Mouse (Mus musculus): ENCODE results near the gene Dnaaf2. TPM values are rescaled to one million over a fixed set of nuclear protein-coding genes. Genes with fewer than 3 reads are reported as not detected.

Gene Dnaaf2
- polyA plus RNA-seq, 1 experiment from 2014 or later = 11.5 TPM

DNA sequence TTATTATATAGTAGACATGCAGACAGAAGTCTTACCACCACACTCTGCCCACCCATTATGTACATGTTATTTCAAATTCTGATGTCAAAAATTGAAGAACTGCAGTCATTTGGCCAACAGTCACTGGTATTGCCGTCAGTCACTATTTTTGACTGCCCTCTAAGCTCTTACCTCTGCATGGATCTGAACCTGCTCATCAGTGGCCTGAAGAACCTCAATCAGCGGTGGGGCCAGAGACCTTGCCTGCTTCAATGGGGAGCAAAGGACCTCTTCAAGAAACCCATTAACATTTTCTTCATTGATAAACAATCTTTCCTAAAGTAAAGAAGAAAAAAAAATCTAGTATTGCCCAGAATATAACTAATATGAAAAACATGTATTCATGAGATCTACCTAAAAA is 5.6 kb downstream of the Dnaaf2 start:
- 98% methylated on average over 2 of the region's 2 CpGs for WGBS
- Histone ChIP-seq H3K4me3 (ENCODE audit: low read depth, low read length) (no peak overlapping the region), H3K4me1 (ENCODE audit: control insufficient read depth, insufficient read depth, low read length) (no peaks in the 10 kb centered on the region), H3K4me2 (ENCODE audit: low read depth, low read length) (no peak overlapping the region), H3K9me3 (replicated peaks; ENCODE audit: control insufficient read depth, low read length) (no peaks in the 10 kb centered on the region), H3K27me3 (ENCODE audit: control insufficient read depth, insufficient read depth, low read length) (no peaks in the 10 kb centered on the region), H3K27ac (replicated peaks; ENCODE audit: low read depth, low read length) (no peak overlapping the region), H3K36me3 (replicated peaks; ENCODE audit: control insufficient read depth, insufficient read depth, low read depth, low read length) (no peaks in the 10 kb centered on the region), H3K9ac (replicated peaks; ENCODE audit: low read length) (no peak overlapping the region)
- ATAC-seq (replicated peaks; ENCODE audit: insufficient number of reproducible peaks, low FRiP score, low TSS enrichment, low read depth) (no peak), DNase-seq (ENCODE audit: low spot score) (no peak)

DNA sequence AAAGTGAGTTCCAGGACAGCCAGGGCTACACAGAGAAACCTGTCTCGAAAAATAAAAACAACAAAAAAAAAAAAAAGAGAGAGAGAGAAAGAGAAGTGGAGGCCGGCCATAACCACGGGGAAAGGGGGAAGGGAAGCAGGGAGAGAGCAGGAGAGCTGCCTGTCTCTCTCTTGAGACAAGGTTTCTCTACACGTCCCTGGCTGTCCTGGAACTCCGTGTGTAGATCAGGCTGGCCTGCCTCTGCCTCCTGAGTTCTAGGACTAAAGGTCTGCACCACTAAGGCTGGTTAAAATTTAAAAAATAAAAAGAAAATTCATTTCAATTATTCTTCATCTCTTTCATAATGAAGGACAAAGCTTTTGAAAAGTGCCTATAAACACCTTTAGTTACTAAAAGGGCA is 6.8 kb downstream of the Dnaaf2 start:
- 92% methylated on average over 5 of the region's 5 CpGs for WGBS
- Histone ChIP-seq H3K4me2 (ENCODE audit: low read depth, low read length) (no peak overlapping the region), H3K27me3 (ENCODE audit: control insufficient read depth, insufficient read depth, low read length) (no peaks in the 10 kb centered on the region), H3K27ac (replicated peaks; ENCODE audit: low read depth, low read length) (no peak overlapping the region), H3K4me1 (ENCODE audit: control insufficient read depth, insufficient read depth, low read length) (no peaks in the 10 kb centered on the region), H3K4me3 (ENCODE audit: low read depth, low read length) (no peak overlapping the region), H3K9ac (replicated peaks; ENCODE audit: low read length) (no peak overlapping the region), H3K9me3 (replicated peaks; ENCODE audit: control insufficient read depth, low read length) (no peaks in the 10 kb centered on the region), H3K36me3 (replicated peaks; ENCODE audit: control insufficient read depth, insufficient read depth, low read depth, low read length) (no peaks in the 10 kb centered on the region)
- no peak for ATAC-seq (replicated peaks; ENCODE audit: insufficient number of reproducible peaks, low FRiP score, low TSS enrichment, low read depth)
- DNase-seq (ENCODE audit: low spot score) = no peak

DNA sequence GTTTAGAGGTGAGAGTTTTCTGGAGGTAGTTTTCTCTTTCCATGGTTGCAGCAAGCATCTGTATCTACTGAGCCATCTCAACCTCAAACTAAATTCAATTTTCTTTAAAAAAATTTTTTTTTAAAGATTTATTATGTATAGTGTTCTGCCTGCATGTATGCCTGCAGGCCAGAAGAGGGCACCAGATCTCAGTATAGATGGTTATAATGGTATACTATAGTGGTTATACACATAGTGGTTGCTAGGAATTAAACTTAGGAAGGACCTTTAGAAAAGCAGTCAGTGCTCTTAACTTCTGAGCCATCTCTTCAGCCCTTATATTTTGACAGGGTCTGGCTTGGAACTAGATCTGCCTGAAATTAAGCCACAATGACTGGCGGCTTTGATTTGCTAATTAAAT is 7.7 kb downstream of the Dnaaf2 start:
- no peak for DNase-seq (ENCODE audit: low spot score)
- H3K36me3 ChIP-seq (replicated peaks; ENCODE audit: control insufficient read depth, insufficient read depth, low read depth, low read length) = no peaks in the 10 kb centered on the region
- no peak overlapping the region for H3K4me3 ChIP-seq (ENCODE audit: low read depth, low read length)

DNA sequence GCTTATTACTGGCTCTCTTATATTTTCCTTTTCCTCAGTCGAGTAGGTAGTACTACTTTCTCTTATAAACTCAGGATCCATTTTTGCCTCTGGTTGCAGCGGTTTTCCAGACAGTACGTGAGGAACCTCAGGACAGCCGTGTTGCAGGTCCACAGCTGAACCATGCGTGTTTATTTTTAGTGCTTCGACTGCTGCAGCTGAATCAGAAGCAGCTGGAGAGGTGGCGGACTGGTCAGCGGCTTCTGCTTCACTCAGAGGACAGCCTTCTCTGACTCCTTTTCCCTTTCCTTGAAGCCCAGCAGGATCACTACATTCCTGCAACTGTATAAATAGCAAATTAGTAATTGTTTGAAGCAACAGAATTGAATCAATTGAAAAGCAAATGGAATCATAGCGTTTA is 8.2 kb downstream of the Dnaaf2 start:
- no peaks in the 10 kb centered on the region for H3K27me3 ChIP-seq (ENCODE audit: control insufficient read depth, insufficient read depth, low read length)
- no peak overlapping the region for H3K27ac ChIP-seq (replicated peaks; ENCODE audit: low read depth, low read length)
- no peak for ATAC-seq (replicated peaks; ENCODE audit: insufficient number of reproducible peaks, low FRiP score, low TSS enrichment, low read depth)
- no peak overlapping the region for H3K4me2 ChIP-seq (ENCODE audit: low read depth, low read length)
- H3K36me3 ChIP-seq (replicated peaks; ENCODE audit: control insufficient read depth, insufficient read depth, low read depth, low read length) = no peaks in the 10 kb centered on the region
- H3K9me3 ChIP-seq (replicated peaks; ENCODE audit: control insufficient read depth, low read length) = no peaks in the 10 kb centered on the region
- H3K4me1 ChIP-seq (ENCODE audit: control insufficient read depth, insufficient read depth, low read length) = no peaks in the 10 kb centered on the region
- DNase-seq (ENCODE audit: low spot score) = no peak
- WGBS = 85% methylated on average over 9 of the region's 9 CpGs
- no peak overlapping the region for H3K9ac ChIP-seq (replicated peaks; ENCODE audit: low read length)
- H3K4me3 ChIP-seq (ENCODE audit: low read depth, low read length) = no peak overlapping the region

More for the DNA sequence above, 7.7 kb downstream of the Dnaaf2 start:
- Histone ChIP-seq H3K9me3 (replicated peaks; ENCODE audit: control insufficient read depth, low read length) (no peaks in the 10 kb centered on the region), H3K4me2 (ENCODE audit: low read depth, low read length) (no peak overlapping the region), H3K27me3 (ENCODE audit: control insufficient read depth, insufficient read depth, low read length) (no peaks in the 10 kb centered on the region), H3K4me1 (ENCODE audit: control insufficient read depth, insufficient read depth, low read length) (no peaks in the 10 kb centered on the region), H3K9ac (replicated peaks; ENCODE audit: low read length) (no peak overlapping the region), H3K27ac (replicated peaks; ENCODE audit: low read depth, low read length) (no peak overlapping the region)
- ATAC-seq (replicated peaks; ENCODE audit: insufficient number of reproducible peaks, low FRiP score, low TSS enrichment, low read depth) = no peak
- 94% methylated on average over 1 of the region's 1 CpGs for WGBS

DNA sequence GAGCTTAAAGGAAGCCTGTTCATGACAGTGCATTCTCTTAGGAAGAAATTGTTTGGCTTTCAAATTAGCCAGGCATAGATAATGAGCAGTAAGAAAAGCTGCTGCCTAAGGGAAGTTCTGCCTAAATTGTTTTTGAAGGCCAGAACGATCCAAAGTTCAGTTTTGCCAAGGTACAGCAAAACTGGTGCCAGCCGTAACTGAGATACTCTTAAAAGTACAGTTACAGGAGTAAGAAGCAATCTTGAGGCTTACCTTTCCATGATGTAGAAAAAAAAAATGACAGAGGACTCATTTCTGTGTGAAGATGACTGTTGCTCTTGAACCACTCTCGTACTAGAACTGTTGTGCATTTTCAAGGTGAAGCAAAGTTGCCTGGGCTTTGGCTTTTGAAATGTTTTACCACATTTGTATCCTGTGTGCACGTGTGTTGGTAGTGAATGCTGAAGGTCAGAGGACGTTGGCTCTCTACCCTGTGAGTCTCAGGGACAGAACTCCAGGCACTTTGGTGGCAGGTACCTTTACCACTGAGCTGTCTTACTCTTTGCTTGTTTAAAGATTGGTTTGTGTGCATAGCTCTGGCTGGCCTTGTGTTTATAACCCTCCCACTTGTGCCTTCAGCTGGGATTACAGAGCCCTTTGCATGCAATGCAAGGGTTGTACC is 11.3 kb downstream of the Dnaaf2 start:
- H3K27me3 ChIP-seq (ENCODE audit: control insufficient read depth, insufficient read depth, low read length) = no peaks in the 10 kb centered on the region
- no peak overlapping the region for H3K27ac ChIP-seq (replicated peaks; ENCODE audit: low read depth, low read length)
- H3K9me3 ChIP-seq (replicated peaks; ENCODE audit: control insufficient read depth, low read length) = no peaks in the 10 kb centered on the region
- no peak overlapping the region for H3K4me2 ChIP-seq (ENCODE audit: low read depth, low read length)
- H3K4me1 ChIP-seq (ENCODE audit: control insufficient read depth, insufficient read depth, low read length) = no peaks in the 10 kb centered on the region
- 72% methylated on average over 5 of the region's 5 CpGs for WGBS
- no peaks in the 10 kb centered on the region for H3K36me3 ChIP-seq (replicated peaks; ENCODE audit: control insufficient read depth, insufficient read depth, low read depth, low read length)
- no peak overlapping the region for H3K9ac ChIP-seq (replicated peaks; ENCODE audit: low read length)
- no peak for ATAC-seq (replicated peaks; ENCODE audit: insufficient number of reproducible peaks, low FRiP score, low TSS enrichment, low read depth)
- no peak for DNase-seq (ENCODE audit: low spot score)
- no peak overlapping the region for H3K4me3 ChIP-seq (ENCODE audit: low read depth, low read length)

DNA sequence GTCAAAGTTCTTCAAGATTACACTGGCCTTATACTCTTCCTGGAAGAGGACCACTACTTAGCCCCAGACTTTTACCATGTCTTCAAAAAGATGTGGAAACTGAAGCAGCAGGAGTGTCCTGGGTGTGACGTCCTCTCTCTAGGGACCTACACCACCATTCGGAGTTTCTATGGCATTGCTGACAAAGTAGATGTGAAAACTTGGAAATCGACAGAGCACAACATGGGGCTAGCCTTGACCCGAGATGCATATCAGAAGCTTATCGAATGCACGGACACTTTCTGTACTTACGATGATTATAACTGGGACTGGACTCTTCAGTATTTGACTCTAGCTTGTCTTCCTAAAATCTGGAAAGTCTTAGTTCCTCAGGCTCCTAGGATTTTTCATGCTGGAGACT is 12.9 kb downstream of the Dnaaf2 start:
- Histone ChIP-seq H3K27ac (replicated peaks; ENCODE audit: low read depth, low read length) (no peak overlapping the region), H3K9me3 (replicated peaks; ENCODE audit: control insufficient read depth, low read length) (no peaks in the 10 kb centered on the region), H3K27me3 (ENCODE audit: control insufficient read depth, insufficient read depth, low read length) (no peaks in the 10 kb centered on the region), H3K4me2 (ENCODE audit: low read depth, low read length) (peak overlapping the region; percentile 91), H3K36me3 (replicated peaks; ENCODE audit: control insufficient read depth, insufficient read depth, low read depth, low read length) (no peaks in the 10 kb centered on the region), H3K4me3 (ENCODE audit: low read depth, low read length) (peak overlapping the region; percentile 89), H3K9ac (replicated peaks; ENCODE audit: low read length) (peak overlapping the region; percentile 91), H3K4me1 (ENCODE audit: control insufficient read depth, insufficient read depth, low read length) (no peaks in the 10 kb centered on the region)
- DNase-seq (ENCODE audit: low spot score) = no peak
- WGBS = 79% methylated on average over 7 of the region's 7 CpGs
- ATAC-seq (replicated peaks; ENCODE audit: insufficient number of reproducible peaks, low FRiP score, low TSS enrichment, low read depth) = no peak

DNA sequence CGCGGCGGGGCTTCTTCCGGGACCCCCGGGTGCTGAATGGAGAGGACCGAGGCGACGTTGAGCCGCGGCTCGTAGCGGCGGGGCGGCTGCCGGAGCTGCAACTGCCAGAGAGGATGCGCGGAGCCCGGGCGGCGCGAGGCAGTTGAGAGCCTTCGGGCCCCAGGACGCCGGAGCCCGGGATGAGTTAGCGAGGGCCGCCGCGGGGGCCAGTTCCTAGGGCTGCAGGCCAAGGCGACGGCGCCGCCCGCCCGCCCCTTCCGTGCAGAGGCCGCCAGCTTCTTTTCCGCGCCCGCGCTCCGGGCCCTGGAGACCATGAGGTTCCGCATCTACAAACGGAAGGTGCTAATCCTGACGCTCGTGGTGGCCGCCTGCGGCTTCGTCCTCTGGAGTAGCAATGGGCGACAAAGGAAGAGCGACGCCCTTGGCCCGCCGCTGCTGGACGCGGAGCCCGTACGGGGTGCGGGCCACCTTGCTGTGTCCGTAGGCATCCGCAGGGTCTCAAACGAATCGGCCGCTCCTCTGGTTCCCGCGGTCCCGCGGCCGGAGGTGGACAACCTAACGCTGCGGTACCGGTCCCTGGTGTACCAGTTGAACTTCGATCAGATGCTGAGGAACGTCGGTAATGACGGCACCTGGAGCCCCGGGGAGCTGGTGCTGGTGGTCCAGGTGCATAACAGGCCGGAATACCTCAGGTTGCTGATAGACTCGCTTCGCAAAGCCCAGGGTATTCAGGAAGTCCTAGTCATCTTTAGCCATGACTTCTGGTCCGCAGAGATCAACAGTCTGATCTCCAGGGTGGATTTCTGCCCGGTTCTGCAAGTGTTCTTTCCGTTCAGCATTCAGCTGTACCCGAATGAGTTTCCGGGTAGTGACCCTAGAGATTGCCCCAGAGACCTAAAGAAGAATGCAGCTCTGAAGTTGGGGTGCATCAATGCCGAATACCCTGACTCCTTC is 13.6 kb downstream of the Dnaaf2 start:
- 2% methylated on average over 72 of the region's 86 CpGs for WGBS
- Histone ChIP-seq H3K9ac (replicated peaks; ENCODE audit: low read length) (peak overlapping the region; percentile 91), H3K4me2 (ENCODE audit: low read depth, low read length) (peak overlapping the region; percentile 91), H3K27ac (replicated peaks; ENCODE audit: low read depth, low read length) (peak overlapping the region; percentile 73), H3K9me3 (replicated peaks; ENCODE audit: control insufficient read depth, low read length) (no peaks in the 10 kb centered on the region), H3K27me3 (ENCODE audit: control insufficient read depth, insufficient read depth, low read length) (no peaks in the 10 kb centered on the region), H3K4me3 (ENCODE audit: low read depth, low read length) (peak overlapping the region; percentile 89), H3K4me1 (ENCODE audit: control insufficient read depth, insufficient read depth, low read length) (no peaks in the 10 kb centered on the region), H3K36me3 (replicated peaks; ENCODE audit: control insufficient read depth, insufficient read depth, low read depth, low read length) (no peaks in the 10 kb centered on the region)
- ATAC-seq (replicated peaks; ENCODE audit: insufficient number of reproducible peaks, low FRiP score, low TSS enrichment, low read depth) (peak; percentile 69), DNase-seq (ENCODE audit: low spot score) (peak; percentile 52)

Measured in embryonic facial prominence, embryonic 11.5 days (tissue).